Mouse (Mus musculus): ENCODE data around the gene Ncam1. TPM values are rescaled to one million over a fixed set of nuclear protein-coding genes. Genes with fewer than 3 reads are reported as not detected.
A peak's percentile ranks its signal among the peaks of the same experiment; 100 is the strongest.

The Ncam1 gene
- polyA plus RNA-seq, 1 experiment from 2014 or later: 493 TPM

DNA sequence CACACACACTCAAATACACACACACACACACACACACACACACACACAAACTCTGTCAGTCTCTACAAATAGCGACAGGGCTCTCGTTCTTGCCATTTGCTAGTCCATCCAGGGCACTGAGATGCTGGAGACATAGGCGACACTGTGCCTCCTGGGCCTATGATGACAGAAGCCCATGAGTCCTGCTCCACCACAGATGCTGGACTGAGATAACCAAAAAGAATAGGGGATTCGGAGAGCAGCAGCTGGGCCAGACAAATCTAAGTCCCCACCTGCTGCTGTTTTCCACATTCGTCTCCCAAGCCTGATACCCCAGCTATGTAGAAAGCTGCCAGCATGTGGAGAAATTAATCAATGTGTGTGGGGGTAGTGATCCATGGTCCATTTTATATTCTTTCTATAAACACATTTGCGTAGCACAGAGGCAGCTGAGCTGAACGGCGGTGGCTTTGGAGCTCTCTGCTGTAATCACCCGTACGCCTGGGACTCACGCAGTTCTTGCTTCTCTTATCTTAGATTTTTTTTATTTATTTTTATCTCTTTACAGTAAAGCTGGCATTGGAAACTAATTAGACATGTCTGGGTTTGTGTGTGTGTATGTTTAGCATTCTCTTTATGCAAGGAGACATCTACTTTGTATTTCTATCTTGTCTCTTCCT lies 162.9 kb downstream of the Ncam1 start:
- Histone ChIP-seq H3K4me2 (peak overlapping the region; percentile 20), H3K4me3 (no peak overlapping the region), H3K9me3 (no peaks in the 10 kb centered on the region), H3K27ac (replicated peaks) (peak overlapping the region; percentile 66), H3K4me1 (replicated peaks) (peaks cover 48% of the 10 kb centered on the region), H3K36me3 (no peaks in the 10 kb centered on the region), H3K27me3 (no peaks in the 10 kb centered on the region), H3K9ac (no peak overlapping the region)
- 47% methylated on average over 11 of the region's 11 CpGs for WGBS
- ATAC-seq (ENCODE audit: low FRiP score, low read depth): no peak

DNA sequence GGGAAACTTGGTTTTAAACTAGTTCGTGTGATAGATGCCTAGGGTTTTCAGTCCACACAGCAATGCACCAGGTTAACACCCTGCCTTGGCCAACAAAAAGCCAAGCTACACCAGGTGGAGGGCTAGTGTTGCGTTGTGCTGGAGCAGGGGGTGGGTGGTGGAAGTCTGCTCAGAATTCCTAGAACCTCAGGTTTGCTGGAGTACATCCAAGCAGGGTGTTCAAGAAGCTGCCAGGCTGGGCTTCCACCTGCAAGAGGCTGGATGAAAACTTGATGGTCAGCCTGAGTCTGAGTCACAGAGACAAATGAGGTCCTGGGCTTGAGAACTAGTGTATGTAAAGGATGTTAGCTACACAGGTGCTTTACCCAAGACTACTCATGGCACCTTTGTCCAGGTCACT lies 166.1 kb downstream of the Ncam1 start:
- Histone ChIP-seq H3K9me3 (no peaks in the 10 kb centered on the region), H3K4me1 (replicated peaks) (peaks cover 38% of the 10 kb centered on the region), H3K9ac (no peak overlapping the region), H3K4me2 (no peak overlapping the region), H3K27ac (replicated peaks) (no peak overlapping the region), H3K27me3 (no peaks in the 10 kb centered on the region), H3K36me3 (no peaks in the 10 kb centered on the region), H3K4me3 (no peak overlapping the region)
- 97% methylated on average over 2 of the region's 2 CpGs for WGBS
- no peak for ATAC-seq (ENCODE audit: low FRiP score, low read depth)

DNA sequence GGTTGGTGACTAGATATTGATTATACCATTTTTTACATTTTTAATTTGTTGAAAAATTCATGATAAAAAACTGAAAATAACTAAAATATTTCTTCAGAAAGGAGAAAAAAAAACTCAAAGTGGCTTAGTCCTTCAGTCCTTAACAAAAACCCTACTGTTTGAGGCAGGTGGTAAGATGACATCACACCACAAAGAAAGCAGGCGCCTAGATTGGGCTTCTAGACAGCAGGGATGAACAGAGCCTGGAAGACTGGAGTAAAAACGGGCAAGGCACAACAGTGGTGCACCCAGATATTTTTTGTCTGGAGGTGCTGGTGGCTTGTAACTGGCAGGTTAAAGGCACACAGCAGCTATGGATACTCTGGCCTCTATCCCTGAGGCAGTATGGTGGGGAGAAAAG lies 168.4 kb downstream of the Ncam1 start:
- Histone ChIP-seq H3K36me3 (no peaks in the 10 kb centered on the region), H3K27ac (replicated peaks) (no peak overlapping the region), H3K9ac (no peak overlapping the region), H3K4me3 (no peak overlapping the region), H3K4me2 (no peak overlapping the region), H3K9me3 (no peaks in the 10 kb centered on the region), H3K27me3 (no peaks in the 10 kb centered on the region), H3K4me1 (replicated peaks) (peaks cover 30% of the 10 kb centered on the region)
- ATAC-seq (ENCODE audit: low FRiP score, low read depth): no peak
- WGBS: 70% methylated on average over 2 of the region's 2 CpGs

DNA sequence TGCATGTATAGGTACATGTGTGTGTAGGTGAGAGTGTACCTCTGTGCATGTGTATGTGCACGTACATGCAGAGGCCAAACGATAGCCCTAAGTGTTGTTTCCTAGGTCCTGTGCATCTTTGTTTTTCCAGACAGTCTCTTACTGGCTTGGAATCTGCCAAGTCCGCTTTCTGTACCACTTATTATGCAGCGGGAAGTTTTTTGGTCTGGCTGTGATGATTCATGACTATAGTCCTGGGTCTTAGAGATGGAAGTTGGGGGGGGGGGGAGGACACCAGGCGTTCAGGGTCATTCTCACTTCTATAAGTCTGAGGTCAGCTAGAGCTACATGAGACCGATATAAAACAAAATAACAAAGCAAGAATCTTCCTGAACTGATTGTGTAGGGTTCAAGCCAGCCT lies 173.8 kb downstream of the Ncam1 start:
- Histone ChIP-seq H3K27ac (replicated peaks) (peak overlapping the region; percentile 76), H3K4me3 (no peak overlapping the region), H3K4me2 (no peak overlapping the region), H3K9ac (no peak overlapping the region), H3K4me1 (replicated peaks) (peaks cover 63% of the 10 kb centered on the region), H3K9me3 (no peaks in the 10 kb centered on the region), H3K27me3 (no peaks in the 10 kb centered on the region), H3K36me3 (no peaks in the 10 kb centered on the region)
- 66% methylated on average over 6 of the region's 6 CpGs for WGBS
- ATAC-seq (ENCODE audit: low FRiP score, low read depth): peak; percentile 25; the same call in 1 of the 2 replicates

DNA sequence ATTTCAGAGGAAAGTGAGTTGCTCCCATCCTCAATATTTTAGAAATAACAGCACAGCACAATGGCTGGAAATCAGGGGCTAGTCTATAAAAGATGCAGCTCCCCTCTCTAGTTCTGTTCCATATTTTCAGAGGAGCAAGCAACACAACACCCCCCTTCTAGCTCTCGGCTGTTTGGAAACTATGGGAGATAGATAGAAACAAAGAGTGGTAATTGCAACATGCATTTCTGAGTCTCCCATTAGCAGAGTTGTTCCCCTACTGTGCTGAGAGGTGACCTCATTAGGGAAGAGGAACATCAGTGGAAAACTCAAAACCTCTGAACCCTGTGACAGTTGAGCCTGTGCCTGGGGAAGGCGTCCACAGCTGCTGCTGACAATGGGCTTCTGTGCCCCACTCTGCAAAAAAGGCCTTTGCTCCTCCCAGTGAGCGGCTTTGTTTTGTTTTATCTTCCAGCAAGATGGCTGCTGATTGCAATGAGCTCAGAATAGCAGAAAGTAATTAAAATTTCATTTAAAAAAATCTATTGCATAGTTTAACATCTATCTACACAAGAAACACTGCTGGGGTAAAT lies 174.7 kb downstream of the Ncam1 start:
- H3K36me3 ChIP-seq: 0 out of 2 replicates have a peak, but pooled peaks cover 3% of the 10 kb centered on the region
- H3K27me3 ChIP-seq: no peaks in the 10 kb centered on the region
- 16% methylated on average over 3 of the region's 3 CpGs for WGBS
- H3K27ac ChIP-seq (replicated peaks): peak overlapping the region; percentile 76
- H3K9me3 ChIP-seq: no peaks in the 10 kb centered on the region
- H3K4me1 ChIP-seq (replicated peaks): peaks cover 60% of the 10 kb centered on the region
- ATAC-seq (ENCODE audit: low FRiP score, low read depth): peak; percentile 54; the same call in 1 of the 2 replicates
- 0 out of 2 replicates have a peak overlapping the region, but pooled peaks have one; percentile 14 for H3K4me2 ChIP-seq
- no peak overlapping the region for H3K9ac ChIP-seq
- no peak overlapping the region for H3K4me3 ChIP-seq

DNA sequence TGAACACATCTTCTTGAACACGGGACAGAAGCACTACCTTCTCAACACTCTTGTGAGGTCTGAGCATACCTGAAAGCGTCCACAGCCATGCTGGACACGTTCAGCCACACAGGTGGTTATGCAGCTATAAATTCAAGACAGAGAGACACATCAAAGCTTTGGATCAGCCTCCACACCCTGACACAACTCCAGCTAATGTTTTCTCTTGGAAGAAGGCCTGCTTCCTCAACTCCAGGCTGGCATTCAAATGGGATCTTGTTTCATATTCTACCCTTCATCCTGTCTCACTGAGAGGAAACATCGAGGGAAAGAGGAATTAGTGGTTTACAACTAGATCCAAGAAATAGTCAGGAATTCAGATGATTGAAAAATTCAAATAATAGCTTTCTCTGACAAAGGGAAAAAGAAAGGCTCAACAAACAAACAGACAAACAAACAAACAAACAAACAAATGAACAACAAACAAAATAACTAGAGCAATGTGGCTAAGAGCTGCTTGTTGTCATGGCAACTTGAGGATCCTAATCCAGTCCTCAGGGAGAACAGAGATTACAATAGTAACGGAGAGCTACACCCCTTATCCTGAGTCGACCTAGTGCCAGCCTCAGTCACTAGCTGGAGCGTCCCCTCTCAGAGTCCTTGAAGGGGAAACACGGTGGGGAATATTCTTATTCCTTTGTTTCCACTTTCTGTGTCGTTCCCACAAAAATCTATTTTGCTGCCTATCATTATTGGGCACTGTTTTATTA lies 175.6 kb downstream of the Ncam1 start:
- Histone ChIP-seq H3K9me3 (no peaks in the 10 kb centered on the region), H3K4me1 (replicated peaks) (peaks cover 56% of the 10 kb centered on the region), H3K27ac (replicated peaks) (peak overlapping the region; percentile 76), H3K4me2 (no peak overlapping the region), H3K9ac (no peak overlapping the region), H3K27me3 (no peaks in the 10 kb centered on the region), H3K4me3 (no peak overlapping the region), H3K36me3 (0 out of 2 replicates have a peak, but pooled peaks cover 3% of the 10 kb centered on the region)
- ATAC-seq (ENCODE audit: low FRiP score, low read depth): no peak
- WGBS: 50% methylated on average over 9 of the region's 9 CpGs

DNA sequence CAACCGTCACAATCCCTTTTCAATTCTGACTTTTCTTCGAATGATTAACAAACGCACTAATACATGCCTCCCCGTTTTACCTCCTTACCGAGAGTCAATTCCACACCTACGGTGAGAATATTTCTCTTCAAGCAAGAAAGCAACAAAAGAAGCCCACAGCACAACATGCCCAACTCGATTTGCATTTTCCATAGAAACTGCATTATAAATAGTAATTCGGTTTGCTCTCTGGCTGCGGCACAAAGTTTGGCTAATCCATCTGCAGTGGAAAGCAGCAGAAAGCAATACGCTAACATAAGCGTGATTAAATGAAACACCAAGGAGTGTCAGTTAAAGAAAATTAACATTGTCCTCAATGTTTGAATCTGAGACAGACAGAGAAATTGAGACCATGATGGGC lies 177.0 kb downstream of the Ncam1 start:
- Histone ChIP-seq H3K9me3 (no peaks in the 10 kb centered on the region), H3K27me3 (no peaks in the 10 kb centered on the region), H3K4me1 (replicated peaks) (peaks cover 58% of the 10 kb centered on the region), H3K9ac (no peak overlapping the region), H3K4me2 (no peak overlapping the region), H3K36me3 (0 out of 2 replicates have a peak, but pooled peaks cover 3% of the 10 kb centered on the region), H3K4me3 (no peak overlapping the region), H3K27ac (replicated peaks) (0 out of 2 replicates have a peak overlapping the region, but pooled peaks have one; percentile 76)
- WGBS: 55% methylated on average over 11 of the region's 11 CpGs
- ATAC-seq (ENCODE audit: low FRiP score, low read depth): no peak

DNA sequence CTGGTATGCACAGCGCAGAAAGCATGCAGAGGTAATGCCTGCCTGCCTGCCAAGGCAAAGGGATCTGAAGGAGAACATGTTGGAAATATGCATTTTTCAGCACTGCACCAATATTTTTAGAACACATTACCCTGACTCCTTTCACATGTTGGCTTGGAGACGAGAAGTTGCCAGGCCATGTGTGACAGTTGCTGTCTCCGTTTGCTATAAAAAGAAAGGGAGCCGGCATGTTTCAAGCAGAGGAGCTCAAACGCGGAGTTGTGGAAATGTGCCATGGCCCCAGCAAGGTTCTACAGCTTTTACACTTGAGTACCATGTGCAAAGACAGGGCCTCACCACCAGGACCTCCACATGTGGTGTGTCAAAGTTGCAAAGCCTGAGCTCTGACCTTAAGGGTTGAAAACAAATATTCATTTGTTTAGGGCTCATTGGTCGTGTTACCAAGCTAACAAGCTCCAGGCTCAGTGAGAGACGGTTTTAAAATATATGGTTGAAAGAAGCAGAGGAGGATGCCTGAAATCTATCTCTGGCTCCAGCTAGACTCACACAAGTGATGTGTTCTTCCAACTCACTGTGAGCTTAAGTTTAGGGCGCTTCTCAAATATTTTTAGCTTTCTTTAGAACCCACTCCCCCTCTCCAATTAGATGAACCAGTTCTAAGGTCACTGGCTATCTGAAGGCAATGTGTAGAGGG lies 179.9 kb downstream of the Ncam1 start:
- no peaks in the 10 kb centered on the region for H3K27me3 ChIP-seq
- no peaks in the 10 kb centered on the region for H3K9me3 ChIP-seq
- H3K4me2 ChIP-seq: no peak overlapping the region
- no peak for ATAC-seq (ENCODE audit: low FRiP score, low read depth)
- no peak overlapping the region for H3K4me3 ChIP-seq
- no peak overlapping the region for H3K27ac ChIP-seq (replicated peaks)
- WGBS: 79% methylated on average over 9 of the region's 9 CpGs
- peaks cover 40% of the 10 kb centered on the region for H3K4me1 ChIP-seq (replicated peaks)
- no peak overlapping the region for H3K9ac ChIP-seq
- 0 out of 2 replicates have a peak, but pooled peaks cover 3% of the 10 kb centered on the region for H3K36me3 ChIP-seq

DNA sequence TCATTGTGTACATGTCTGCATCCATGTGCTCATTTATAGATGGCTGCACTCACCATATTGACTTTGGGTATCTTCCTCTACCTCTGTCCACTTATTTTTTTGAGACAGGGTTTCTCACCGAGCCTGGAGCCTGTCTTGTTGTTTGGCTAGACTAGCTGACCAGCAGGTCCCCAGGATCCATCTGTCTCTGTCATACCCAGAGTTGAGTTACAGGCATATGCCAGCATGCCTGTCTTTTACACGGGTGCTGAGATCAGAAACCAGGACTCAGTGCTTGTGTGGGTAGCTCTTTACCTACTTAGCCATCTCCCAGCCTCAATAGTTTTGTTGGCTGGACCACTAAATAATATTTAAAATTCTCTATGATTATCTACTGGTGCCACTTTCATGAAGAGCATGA lies 180.5 kb downstream of the Ncam1 start:
- no peak overlapping the region for H3K9ac ChIP-seq
- no peak overlapping the region for H3K4me3 ChIP-seq

DNA sequence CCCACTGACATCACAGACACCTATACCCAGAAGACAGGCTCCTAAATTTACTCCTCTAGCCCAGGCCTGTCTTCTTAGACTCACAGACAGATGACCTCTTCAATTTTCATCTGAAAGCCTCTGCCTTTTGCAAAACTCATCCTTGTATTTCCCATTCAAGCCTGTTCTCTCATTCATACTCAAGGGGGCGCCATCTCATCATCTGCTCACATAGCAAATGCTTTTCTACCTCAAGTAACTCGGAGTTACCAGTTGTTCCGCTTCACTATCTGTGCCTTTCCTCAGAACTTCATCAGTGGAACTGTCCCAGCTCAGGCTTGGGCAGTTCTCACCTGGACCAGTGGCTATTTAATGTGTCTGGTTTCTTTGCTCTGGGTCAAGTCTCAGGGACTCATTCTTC lies 181.5 kb downstream of the Ncam1 start:
- whole genome bisulfite sequencing: 14% methylated on average over 3 of the region's 3 CpGs
- no peaks in the 10 kb centered on the region for H3K27me3 ChIP-seq
- no peak overlapping the region for H3K9ac ChIP-seq
- H3K9me3 ChIP-seq: no peaks in the 10 kb centered on the region
- H3K4me3 ChIP-seq: no peak overlapping the region
- H3K4me1 ChIP-seq (replicated peaks): peaks cover 24% of the 10 kb centered on the region
- no peak overlapping the region for H3K27ac ChIP-seq (replicated peaks)
- no peak overlapping the region for H3K4me2 ChIP-seq
- H3K36me3 ChIP-seq: 0 out of 2 replicates have a peak, but pooled peaks cover 3% of the 10 kb centered on the region
- ATAC-seq (ENCODE audit: low FRiP score, low read depth): no peak

More for the DNA sequence above, 180.5 kb downstream of the Ncam1 start:
- Histone ChIP-seq H3K4me2 (no peak overlapping the region), H3K27me3 (no peaks in the 10 kb centered on the region), H3K27ac (replicated peaks) (no peak overlapping the region), H3K36me3 (0 out of 2 replicates have a peak, but pooled peaks cover 3% of the 10 kb centered on the region), H3K9me3 (no peaks in the 10 kb centered on the region), H3K4me1 (replicated peaks) (peaks cover 34% of the 10 kb centered on the region)
- ATAC-seq (ENCODE audit: low FRiP score, low read depth): no peak
- 71% methylated on average over 2 of the region's 2 CpGs for WGBS

DNA sequence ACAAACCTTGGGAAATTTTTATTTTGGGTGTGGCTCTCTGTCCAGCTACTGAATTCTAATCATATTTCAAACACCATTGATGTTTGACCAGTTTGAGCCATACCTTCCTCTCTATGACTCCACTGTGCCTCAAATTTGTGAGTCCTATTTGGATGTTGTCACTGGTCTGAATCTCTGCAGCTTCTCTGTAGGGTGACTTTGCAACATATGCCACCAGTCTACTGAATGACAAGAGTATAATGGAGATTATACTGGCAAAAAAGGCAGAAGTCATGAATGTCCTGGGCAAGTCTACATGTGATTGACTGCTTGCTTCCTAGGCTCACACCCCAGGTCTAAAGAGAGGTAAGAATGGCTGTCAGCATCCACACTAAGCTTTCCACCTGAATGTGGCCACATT lies 186.3 kb downstream of the Ncam1 start:
- no peak overlapping the region for H3K4me3 ChIP-seq
- peaks cover 34% of the 10 kb centered on the region for H3K4me1 ChIP-seq (replicated peaks)
- ATAC-seq (ENCODE audit: low FRiP score, low read depth): no peak
- no peaks in the 10 kb centered on the region for H3K27me3 ChIP-seq
- no peaks in the 10 kb centered on the region for H3K36me3 ChIP-seq
- no peaks in the 10 kb centered on the region for H3K9me3 ChIP-seq
- no peak overlapping the region for H3K4me2 ChIP-seq
- H3K27ac ChIP-seq (replicated peaks): no peak overlapping the region
- H3K9ac ChIP-seq: no peak overlapping the region

DNA sequence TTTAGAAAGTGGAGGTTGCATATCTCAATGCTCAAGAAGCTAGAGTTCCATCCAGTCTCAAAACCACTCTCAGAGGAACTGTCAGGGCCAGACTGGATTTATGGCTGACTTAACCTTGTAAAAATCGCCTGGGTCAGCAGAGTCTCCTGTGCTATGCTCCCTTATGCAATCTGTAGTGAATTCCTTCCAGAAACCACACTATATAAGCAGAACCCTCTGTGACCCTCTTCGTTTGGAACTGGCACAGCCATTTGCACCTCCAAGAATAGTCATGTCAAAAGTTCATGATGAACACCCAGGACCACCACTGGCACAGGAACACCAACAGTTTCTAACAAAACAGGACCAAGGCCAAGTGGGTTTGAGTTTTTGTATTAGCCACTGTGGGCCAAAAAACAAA lies 190.5 kb downstream of the Ncam1 start:
- no peak for ATAC-seq (ENCODE audit: low FRiP score, low read depth)
- Histone ChIP-seq H3K27ac (replicated peaks) (no peak overlapping the region), H3K27me3 (no peaks in the 10 kb centered on the region), H3K4me1 (replicated peaks) (peaks cover 49% of the 10 kb centered on the region), H3K4me3 (no peak overlapping the region), H3K9ac (no peak overlapping the region), H3K4me2 (no peak overlapping the region), H3K36me3 (no peaks in the 10 kb centered on the region), H3K9me3 (no peaks in the 10 kb centered on the region)
- 80% methylated on average over 2 of the region's 2 CpGs for WGBS
